Mouse (Mus musculus): ENCODE results near the gene Ephx3. TPM values are rescaled to one million over a fixed set of nuclear protein-coding genes. Genes with fewer than 3 reads are reported as not detected.

Ephx3 gene
- total and polyA plus RNA-seq, 3 experiments: 0.24 to 0.30 TPM; not detected in 1

DNA sequence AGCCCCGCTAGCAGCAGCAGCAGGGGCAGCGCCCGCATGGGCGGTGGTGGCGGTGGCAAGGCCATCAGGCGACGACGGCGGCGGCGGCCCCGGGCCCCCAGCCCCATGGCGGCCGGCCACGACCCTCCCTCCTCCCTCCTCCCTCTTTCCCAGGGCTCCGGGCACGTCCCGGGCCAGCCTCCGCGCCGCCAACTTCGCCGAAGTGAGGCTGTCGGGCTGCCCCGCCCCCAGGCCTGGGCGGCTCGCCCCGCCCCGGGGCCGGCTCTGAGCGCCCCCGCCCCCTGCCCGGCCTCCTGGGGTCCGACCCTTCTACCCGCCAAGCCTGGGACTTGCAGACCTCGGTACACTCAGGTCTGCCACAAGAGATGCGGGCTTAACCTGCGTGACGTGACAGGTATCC lies 22.7 kb downstream of the Ephx3 start, which contains the start of gene Notch3:
TSS of gene Notch3 (minus strand) at position 166 of the 400 bp plus-strand sequence.
- in situ Hi-C loops (cut with MboI; ENCODE audit: low pct_ligation_motif_present, low pct_unique_long_range_greater_than_20kb, low sequenced_read_pairs) (no loop called here), dilution Hi-C loops (cut with MboI; ENCODE audit: extremely low pct_ligation_motif_present, extremely low pct_unique_long_range_greater_than_20kb, low sequenced_read_pairs) (no loop called here)
- TF ChIP-seq BHLHE40 (IDR thresholded peaks at IDR 0.05; ENCODE audit: low read depth, low read length) (no peak), NRF1 (IDR thresholded peaks at IDR 0.05; ENCODE audit: low read depth, low read length) (no peak), JUN (IDR thresholded peaks at IDR 0.05; ENCODE audit: insufficient read depth, low read depth, low read length) (no peak), TBP (conservative IDR thresholded peaks at IDR 0.05; ENCODE audit: low read depth, low read length) (no peak), EP300 (IDR thresholded peaks at IDR 0.05; ENCODE audit: low read length) (no peak), SMC3 (IDR thresholded peaks at IDR 0.05; ENCODE audit: low read depth, low read length) (no peak), ZMIZ1 (IDR thresholded peaks at IDR 0.05; ENCODE audit: low read depth, low read length) (no peak), IRF4 (IDR thresholded peaks at IDR 0.05; ENCODE audit: low read depth, low read length) (no peak), ZKSCAN1 (IDR thresholded peaks at IDR 0.05; ENCODE audit: borderline replicate concordance, low read depth, low read length) (no peak), CHD1 (IDR thresholded peaks at IDR 0.05; ENCODE audit: low read depth, low read length) (no peak), ZC3H11A (IDR thresholded peaks at IDR 0.05; ENCODE audit: low read depth, low read length) (no peak), MYC (IDR thresholded peaks at IDR 0.05; ENCODE audit: low read depth, low read length) (no peak), RCOR1 (conservative IDR thresholded peaks at IDR 0.05; ENCODE audit: low read depth, low read length) (no peak), CHD2 (IDR thresholded peaks at IDR 0.05; ENCODE audit: low read length) (no peak), SIN3A (IDR thresholded peaks at IDR 0.05; ENCODE audit: low read length) (no peak), MXI1 (IDR thresholded peaks at IDR 0.05; ENCODE audit: low read depth, low read length) (no peak), MAX (IDR thresholded peaks at IDR 0.05; ENCODE audit: low read length) (no peak)
- no peak for DNase-seq (ENCODE audit: extremely low read depth)
- Histone ChIP-seq H3K27me3 (replicated peaks) (peaks cover 24% of the 10 kb centered on the region), H3K9ac (ENCODE audit: insufficient read depth, low read depth) (no peak within 1 kb of the TSS), H3K9me3 (replicated peaks; ENCODE audit: low read length) (peaks cover 3% of the 10 kb centered on the region), H3K4me1 (ENCODE audit: control insufficient read depth in 1 of 2, insufficient read depth in 2 of 2) (peaks cover 27 to 31% of the 10 kb centered on the region in 2 experiments), H3K4me2 (ENCODE audit: insufficient read depth, low read depth, poor library complexity, severe bottlenecking) (peak within 1 kb of the TSS; percentile 99), H3K27ac (ENCODE audit: insufficient read depth, low read depth) (no peak within 1 kb of the TSS), H3K4me3 (replicated peaks in 1 of 3; ENCODE audit: low read depth in 2 of 3, low read length in 2 of 3, poor library complexity in 1 of 3) (peak within 1 kb of the TSS in 1 of 3 experiments; percentile 34), H3K79me2 (replicated peaks; ENCODE audit: control insufficient read depth, extremely low read depth, insufficient read depth, poor library complexity, severe bottlenecking) (no peaks in the 10 kb centered on the region), H3K36me3 (replicated peaks in 1 of 2; ENCODE audit: control insufficient read depth in 1 of 2, insufficient read depth in 1 of 2, low read length in 1 of 2) (no peaks in the 10 kb centered on the region)

DNA sequence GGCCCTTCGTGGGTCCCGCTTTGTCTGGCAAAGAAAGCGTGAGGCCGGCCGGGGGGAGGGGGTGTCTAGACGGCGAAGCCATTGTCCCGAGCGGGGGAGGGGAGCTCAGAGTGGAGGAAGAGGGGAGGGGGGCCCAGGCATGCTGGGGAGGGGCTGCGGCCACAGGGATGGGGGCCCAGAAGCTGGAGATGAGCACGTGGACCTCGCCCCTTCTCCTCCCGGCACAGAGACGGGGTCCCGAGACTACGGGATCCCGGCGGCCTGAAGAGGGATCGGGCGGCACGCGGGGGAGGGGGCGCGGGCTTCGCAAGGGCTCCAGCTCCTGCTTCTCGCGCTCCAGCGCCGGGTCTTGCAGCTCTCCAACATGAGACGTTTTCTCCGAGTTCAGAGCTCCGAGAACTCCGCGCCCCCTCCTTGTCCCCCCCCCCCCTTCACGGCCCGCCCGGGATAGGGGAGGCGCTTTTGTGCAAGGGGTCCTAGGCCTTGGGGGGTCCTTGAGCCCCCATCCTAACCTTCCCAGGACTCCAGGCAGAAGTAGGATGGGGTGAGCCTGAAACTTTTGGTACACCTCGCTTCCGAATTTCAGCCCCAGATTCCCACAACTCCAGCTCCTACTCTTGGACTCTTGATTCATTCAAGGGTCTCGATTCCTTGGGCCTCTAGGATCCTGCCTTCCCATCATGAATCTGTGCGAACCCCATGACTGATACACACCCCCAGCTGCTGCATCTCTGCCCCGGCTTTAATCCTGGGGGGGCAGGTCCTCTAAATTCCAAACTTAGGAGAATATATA lies 23.4 kb downstream of the Ephx3 start:
- no peak for TF ChIP-seq BHLHE40 (IDR thresholded peaks at IDR 0.05; ENCODE audit: low read depth, low read length)
- no peak for TF ChIP-seq CHD1 (IDR thresholded peaks at IDR 0.05; ENCODE audit: low read depth, low read length)
- TF ChIP-seq ZNF384 (IDR thresholded peaks at IDR 0.05; ENCODE audit: low read depth, low read length): no peak
- TF ChIP-seq EP300 (IDR thresholded peaks at IDR 0.05; ENCODE audit: low read length): no peak
- no peak for TF ChIP-seq HCFC1 (IDR thresholded peaks at IDR 0.05; ENCODE audit: low read depth, low read length)
- TF ChIP-seq CTCF (conservative IDR thresholded peaks at IDR 0.05 in 1 of 2, IDR thresholded peaks at IDR 0.05 in 1 of 2; ENCODE audit: low read depth in 2 of 2, low read length in 2 of 2): no peak
- no peak for TF ChIP-seq USF1 (IDR thresholded peaks at IDR 0.05; ENCODE audit: low read depth, low read length)
- TF ChIP-seq MAX (IDR thresholded peaks at IDR 0.05; ENCODE audit: low read length): no peak
- TF ChIP-seq JUN (IDR thresholded peaks at IDR 0.05; ENCODE audit: insufficient read depth, low read depth, low read length): no peak
- TF ChIP-seq NRF1 (IDR thresholded peaks at IDR 0.05; ENCODE audit: low read depth, low read length): no peak
- no peak for TF ChIP-seq ELF1 (IDR thresholded peaks at IDR 0.05; ENCODE audit: low read depth, low read length)
- no peak for TF ChIP-seq TBP (conservative IDR thresholded peaks at IDR 0.05; ENCODE audit: low read depth, low read length)
- no peak for TF ChIP-seq CHD2 (IDR thresholded peaks at IDR 0.05; ENCODE audit: low read length)
- TF ChIP-seq ZKSCAN1 (IDR thresholded peaks at IDR 0.05; ENCODE audit: borderline replicate concordance, low read depth, low read length): no peak
- TF ChIP-seq ZC3H11A (IDR thresholded peaks at IDR 0.05; ENCODE audit: low read depth, low read length): no peak
- no peak for TF ChIP-seq GABPA (IDR thresholded peaks at IDR 0.05; ENCODE audit: insufficient replicate concordance, low read depth, low read length)
- no peak for TF ChIP-seq PAX5 (IDR thresholded peaks at IDR 0.05; ENCODE audit: low read length)
- TF ChIP-seq POLR2AphosphoS2 (IDR thresholded peaks at IDR 0.05; ENCODE audit: low read depth, low read length): no peak
- peaks cover 30% of the 10 kb centered on the region for H3K27me3 ChIP-seq (replicated peaks)
- no peak overlapping the region for H3K27ac ChIP-seq (ENCODE audit: insufficient read depth, low read depth)
- in situ Hi-C loops (cut with MboI; ENCODE audit: low pct_ligation_motif_present, low pct_unique_long_range_greater_than_20kb, low sequenced_read_pairs): no loop called here
- peak overlapping the region; percentile 99 for H3K4me2 ChIP-seq (ENCODE audit: insufficient read depth, low read depth, poor library complexity, severe bottlenecking)
- peak overlapping the region in 1 of 3 experiments; percentile 34 for H3K4me3 ChIP-seq (replicated peaks in 1 of 3; ENCODE audit: low read depth in 2 of 3, low read length in 2 of 3, poor library complexity in 1 of 3)
- no peak overlapping the region for H3K9ac ChIP-seq (ENCODE audit: insufficient read depth, low read depth)
- H3K79me2 ChIP-seq (replicated peaks; ENCODE audit: control insufficient read depth, extremely low read depth, insufficient read depth, poor library complexity, severe bottlenecking): no peaks in the 10 kb centered on the region
- peak; percentile 23 for DNase-seq (ENCODE audit: extremely low read depth)
- peaks cover 3% of the 10 kb centered on the region for H3K9me3 ChIP-seq (replicated peaks; ENCODE audit: low read length)
- dilution Hi-C loops (cut with MboI; ENCODE audit: extremely low pct_ligation_motif_present, extremely low pct_unique_long_range_greater_than_20kb, low sequenced_read_pairs): no loop called here
- no peaks in the 10 kb centered on the region for H3K36me3 ChIP-seq (replicated peaks in 1 of 2; ENCODE audit: control insufficient read depth in 1 of 2, insufficient read depth in 1 of 2, low read length in 1 of 2)
- peaks cover 27 to 31% of the 10 kb centered on the region in 2 experiments for H3K4me1 ChIP-seq (ENCODE audit: control insufficient read depth in 1 of 2, insufficient read depth in 2 of 2)
